Mouse (Mus musculus): Measurements from ENCODE around the gene Gas1. TPM values are rescaled to one million over a fixed set of nuclear protein-coding genes. Genes with fewer than 3 reads are reported as not detected.

Gene Gas1
- 0.54 and 1.4 TPM in 2 replicates for polyA plus RNA-seq (2011; ENCODE audit: insufficient read depth, insufficient read length, low replicate concordance, missing spikeins)

- WGBS: 1% methylated on average over 58 of the region's 59 CpGs
- TF ChIP-seq POLR2A (IDR thresholded peaks at IDR 0.05; ENCODE audit: borderline replicate concordance, control insufficient read depth, low read depth, low read length) (no peak), CTCF (IDR thresholded peaks at IDR 0.05; ENCODE audit: control insufficient read depth, insufficient read depth, low read length) (no peak)
- Histone ChIP-seq H3K4me3 (replicated peaks; ENCODE audit: control insufficient read depth, low read depth, low read length) (no peak within 1 kb of the TSS), H3K27ac (ENCODE audit: control insufficient read depth, insufficient read depth, low read depth, low read length, poor library complexity) (peak within 1 kb of the TSS; percentile 33; the same call in 1 of the 2 replicates), H3K4me1 (ENCODE audit: control insufficient read depth, insufficient read depth, low read length) (no peaks in the 10 kb centered on the region)
Measured at GRCm38 (mm10) chr13:60177106-60177796, at the start of gene Gas1. Gas1 (minus strand) TSS chr13:60177365.

- no peak overlapping the region for H3K4me3 ChIP-seq (replicated peaks; ENCODE audit: control insufficient read depth, low read depth, low read length)
- TF ChIP-seq POLR2A (IDR thresholded peaks at IDR 0.05; ENCODE audit: borderline replicate concordance, control insufficient read depth, low read depth, low read length) (no peak), CTCF (IDR thresholded peaks at IDR 0.05; ENCODE audit: control insufficient read depth, insufficient read depth, low read length) (no peak)
- no peak overlapping the region for H3K27ac ChIP-seq (ENCODE audit: control insufficient read depth, insufficient read depth, low read depth, low read length, poor library complexity)
- H3K4me1 ChIP-seq (ENCODE audit: control insufficient read depth, insufficient read depth, low read length): no peaks in the 10 kb centered on the region
- 48% methylated on average over 9 of the region's 9 CpGs for whole genome bisulfite sequencing
Measured at GRCm38 (mm10) chr13:60226251-60226836, 49.2 kb upstream of the Gas1 start.

GRCm38 (mm10) chr13:60225736-60226135 lies 48.6 kb upstream of the Gas1 start:
- no peak overlapping the region for H3K4me3 ChIP-seq (replicated peaks; ENCODE audit: control insufficient read depth, low read depth, low read length)
- 79% methylated on average over 1 of the region's 1 CpGs for WGBS
- TF ChIP-seq CTCF (IDR thresholded peaks at IDR 0.05; ENCODE audit: control insufficient read depth, insufficient read depth, low read length) (no peak), POLR2A (IDR thresholded peaks at IDR 0.05; ENCODE audit: borderline replicate concordance, control insufficient read depth, low read depth, low read length) (no peak)
- no peaks in the 10 kb centered on the region for H3K4me1 ChIP-seq (ENCODE audit: control insufficient read depth, insufficient read depth, low read length)
- no peak overlapping the region for H3K27ac ChIP-seq (ENCODE audit: control insufficient read depth, insufficient read depth, low read depth, low read length, poor library complexity)

- H3K27ac ChIP-seq (ENCODE audit: control insufficient read depth, insufficient read depth, low read depth, low read length, poor library complexity): no peak overlapping the region
- WGBS: 89% methylated on average over 5 of the region's 5 CpGs
- H3K4me1 ChIP-seq (ENCODE audit: control insufficient read depth, insufficient read depth, low read length): no peaks in the 10 kb centered on the region
- TF ChIP-seq POLR2A (IDR thresholded peaks at IDR 0.05; ENCODE audit: borderline replicate concordance, control insufficient read depth, low read depth, low read length) (no peak), CTCF (IDR thresholded peaks at IDR 0.05; ENCODE audit: control insufficient read depth, insufficient read depth, low read length) (no peak)
- no peak overlapping the region for H3K4me3 ChIP-seq (replicated peaks; ENCODE audit: control insufficient read depth, low read depth, low read length)
Measured at GRCm38 (mm10) chr13:60225276-60225675, 48.1 kb upstream of the Gas1 start.

- no peaks in the 10 kb centered on the region for H3K4me1 ChIP-seq (ENCODE audit: control insufficient read depth, insufficient read depth, low read length)
- H3K27ac ChIP-seq (ENCODE audit: control insufficient read depth, insufficient read depth, low read depth, low read length, poor library complexity): no peak overlapping the region
- no peak overlapping the region for H3K4me3 ChIP-seq (replicated peaks; ENCODE audit: control insufficient read depth, low read depth, low read length)
- WGBS: 74% methylated on average over 2 of the region's 2 CpGs
- TF ChIP-seq CTCF (IDR thresholded peaks at IDR 0.05; ENCODE audit: control insufficient read depth, insufficient read depth, low read length) (no peak), POLR2A (IDR thresholded peaks at IDR 0.05; ENCODE audit: borderline replicate concordance, control insufficient read depth, low read depth, low read length) (no peak)
Measured at GRCm38 (mm10) chr13:60223797-60224196, 46.6 kb upstream of the Gas1 start.

- TF ChIP-seq CTCF (IDR thresholded peaks at IDR 0.05; ENCODE audit: control insufficient read depth, insufficient read depth, low read length) (no peak), POLR2A (IDR thresholded peaks at IDR 0.05; ENCODE audit: borderline replicate concordance, control insufficient read depth, low read depth, low read length) (no peak)
Measured at GRCm38 (mm10) chr13:60222336-60222735, 45.2 kb upstream of the Gas1 start.

GRCm38 (mm10) chr13:60213896-60214295 lies 36.7 kb upstream of the Gas1 start:
- Histone ChIP-seq H3K4me3 (replicated peaks; ENCODE audit: control insufficient read depth, low read depth, low read length) (no peak overlapping the region), H3K4me1 (ENCODE audit: control insufficient read depth, insufficient read depth, low read length) (no peaks in the 10 kb centered on the region), H3K27ac (ENCODE audit: control insufficient read depth, insufficient read depth, low read depth, low read length, poor library complexity) (no peak overlapping the region)
- WGBS: 77% methylated on average over 7 of the region's 7 CpGs
- TF ChIP-seq CTCF (IDR thresholded peaks at IDR 0.05; ENCODE audit: control insufficient read depth, insufficient read depth, low read length): no peak
- no peak for TF ChIP-seq POLR2A (IDR thresholded peaks at IDR 0.05; ENCODE audit: borderline replicate concordance, control insufficient read depth, low read depth, low read length)

More at GRCm38 (mm10) chr13:60222336-60222735, 45.2 kb upstream of the Gas1 start:
- Histone ChIP-seq H3K4me3 (replicated peaks; ENCODE audit: control insufficient read depth, low read depth, low read length) (no peak overlapping the region), H3K4me1 (ENCODE audit: control insufficient read depth, insufficient read depth, low read length) (no peaks in the 10 kb centered on the region), H3K27ac (ENCODE audit: control insufficient read depth, insufficient read depth, low read depth, low read length, poor library complexity) (no peak overlapping the region)
- WGBS: 86% methylated on average over 11 of the region's 11 CpGs

- Histone ChIP-seq H3K27ac (ENCODE audit: control insufficient read depth, insufficient read depth, low read depth, low read length, poor library complexity) (no peak overlapping the region), H3K4me3 (replicated peaks; ENCODE audit: control insufficient read depth, low read depth, low read length) (no peak overlapping the region), H3K4me1 (ENCODE audit: control insufficient read depth, insufficient read depth, low read length) (no peaks in the 10 kb centered on the region)
- no peak for TF ChIP-seq CTCF (IDR thresholded peaks at IDR 0.05; ENCODE audit: control insufficient read depth, insufficient read depth, low read length)
- TF ChIP-seq POLR2A (IDR thresholded peaks at IDR 0.05; ENCODE audit: borderline replicate concordance, control insufficient read depth, low read depth, low read length): no peak
- 78% methylated on average over 6 of the region's 6 CpGs for WGBS
Measured at GRCm38 (mm10) chr13:60207135-60207601, 30.0 kb upstream of the Gas1 start.

All from bone marrow, adult 2 months (tissue).